Mouse (Mus musculus) duodenum, adult 2 months (tissue): ENCODE data around the gene Gm3138. TPM values are rescaled to one million over a fixed set of nuclear protein-coding genes. Genes with fewer than 3 reads are reported as not detected.

ENCODE experiments used
- polyA plus RNA-seq: library from polyadenylated mRNA; depleted of rRNA; stranded (reverse); fragments of >200 nt; gene quantifications from 2 replicates; pipeline ENCODE4 v1.2.3, GENCODE M21; 2012; ENCODE audit warnings: low replicate concordance; rRNA removed

The Gm3138 gene
- polyA plus RNA-seq = not detected in 2 replicates

GRCm38 (mm10) chr14:4249331-4249730 is at the start of gene Gm3138:
Gene Gm3138 (plus strand): TSS chr14:4249631.

Other genes with a start within 250 kb of the Gm3138 start
- not detected in 2 replicates for gene Gm5796, start 225.7 kb upstream of the Gm3138 start, polyA plus RNA-seq
- gene Gm3115, start 165.5 kb upstream of the Gm3138 start, polyA plus RNA-seq = not detected in 2 replicates
- gene Gm8108, start 139.1 kb upstream of the Gm3138 start, polyA plus RNA-seq = not detected in 2 replicates
- gene Gm3127, start 84.6 kb upstream of the Gm3138 start, polyA plus RNA-seq = not detected in 2 replicates
- not detected in 2 replicates for gene Gm2974, start 67.1 kb upstream of the Gm3138 start, polyA plus RNA-seq
- gene Gm3149, start 67.7 kb downstream of the Gm3138 start, polyA plus RNA-seq = not detected in 2 replicates
- gene 2610042L04Rik, start 85.1 kb downstream of the Gm3138 start, polyA plus RNA-seq = not detected in 2 replicates
- not detected in 2 replicates for gene Gm3159, start 147.9 kb downstream of the Gm3138 start, polyA plus RNA-seq
- not detected in 2 replicates for gene Gm3164, start 165.8 kb downstream of the Gm3138 start, polyA plus RNA-seq
- not detected in 2 replicates for gene Gm3173, start 181.4 kb downstream of the Gm3138 start, polyA plus RNA-seq
- not detected in 2 replicates for gene Gm3182, start 232.1 kb downstream of the Gm3138 start, polyA plus RNA-seq